Mouse (Mus musculus): ENCODE measurements around the gene Acsbg2. TPM values are rescaled to one million over a fixed set of nuclear protein-coding genes. Genes with fewer than 3 reads are reported as not detected.

Acsbg2 gene
- not detected for total RNA-seq (2023)

DNA sequence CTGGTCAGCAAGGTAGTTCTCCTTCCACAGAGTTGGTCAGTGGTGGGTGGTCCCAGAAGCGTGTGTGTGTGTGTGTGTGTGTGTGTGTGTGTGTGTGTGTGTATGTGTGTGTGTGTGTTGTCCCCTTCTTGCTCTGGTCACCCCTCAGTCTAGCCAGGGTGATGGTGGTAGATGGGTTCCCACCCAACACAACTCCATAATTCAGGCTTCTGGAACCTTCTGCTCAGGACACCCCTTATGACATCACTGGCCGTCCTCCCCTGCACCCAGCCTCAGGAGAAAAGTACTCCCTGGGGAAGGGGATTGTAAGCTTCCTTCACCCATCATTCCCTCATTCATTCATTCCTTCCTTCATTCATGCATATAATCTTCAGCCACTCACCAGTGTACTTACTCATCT, at the start of gene Acsbg2:
Acsbg2 (minus strand) TSS at position 211 of the 400 bp plus-strand sequence.

DNA sequence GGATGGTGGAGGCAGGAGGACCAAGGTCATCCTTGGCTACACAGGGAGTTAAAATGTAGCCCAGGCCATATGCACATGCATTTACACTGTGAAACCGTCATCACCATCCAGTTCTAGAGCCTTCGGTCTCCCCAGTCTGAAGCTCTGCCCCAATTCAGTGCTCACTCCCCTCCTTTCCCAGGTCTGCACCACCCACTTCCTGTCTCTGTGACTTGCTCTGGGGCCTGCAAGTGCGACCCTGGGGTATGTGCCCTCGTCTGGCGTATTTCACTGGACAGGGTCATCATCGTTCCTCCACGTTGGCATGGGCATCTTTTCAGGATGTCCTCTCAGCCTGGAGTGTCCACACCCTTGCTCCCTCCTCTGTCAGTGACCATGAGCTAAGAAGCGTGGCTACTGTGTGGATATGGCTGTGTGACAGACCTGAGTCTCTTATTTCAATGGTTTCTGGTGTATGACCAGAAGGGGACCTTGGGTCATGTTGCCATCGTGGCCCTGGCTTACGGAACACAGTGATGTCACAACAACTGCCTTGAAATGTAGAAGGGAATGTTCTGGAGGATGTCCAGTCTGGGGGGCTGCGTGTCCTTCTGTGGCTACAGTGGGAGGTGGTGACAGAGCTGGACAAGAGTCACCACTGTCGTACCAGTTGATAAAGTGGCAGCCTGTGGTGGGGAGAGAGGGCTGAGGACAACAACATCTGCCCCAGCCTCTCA, 847 bp upstream of the Acsbg2 start, which contains the start of gene 1700061G19Rik:
1700061G19Rik (plus strand) TSS at position 542 of the 716 bp plus-strand sequence.

DNA sequence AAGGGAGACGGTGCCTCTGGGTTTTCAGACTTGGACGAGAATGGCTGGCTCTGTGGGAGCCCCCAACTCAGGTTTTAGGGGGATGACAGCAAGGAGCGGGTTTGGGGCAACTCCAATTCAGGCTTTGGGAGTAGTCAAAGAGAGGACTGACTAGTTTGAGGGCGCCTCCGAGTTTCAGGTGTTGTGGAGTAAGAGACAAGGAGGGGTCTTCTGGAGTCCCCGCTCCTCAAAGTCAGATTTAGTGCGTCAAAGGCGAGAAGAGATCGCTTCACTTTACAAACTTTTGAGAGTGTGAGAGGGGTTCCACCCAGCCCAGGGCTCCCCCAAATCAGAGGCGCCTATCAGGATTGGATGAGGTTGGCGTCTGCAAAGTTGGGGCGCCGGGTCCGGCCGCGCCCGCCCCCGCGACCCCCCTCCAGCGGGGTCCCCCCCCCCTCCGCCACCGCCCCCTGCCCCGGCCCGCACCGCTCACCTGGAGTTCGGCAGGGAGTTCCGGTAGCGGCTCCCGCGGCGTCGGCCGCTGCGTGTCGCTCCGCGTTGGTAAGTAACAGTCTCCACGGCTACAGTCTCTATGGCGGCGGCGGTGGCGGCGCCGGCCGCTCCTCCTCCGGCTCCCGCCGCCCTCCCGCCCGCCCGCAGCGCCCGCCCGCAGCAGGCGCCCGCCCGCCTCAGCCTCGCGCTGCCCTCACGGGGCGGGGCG, 43.7 kb downstream of the Acsbg2 start, which contains the start of gene Rfx2:
Rfx2 (minus strand) TSS at position 603 of the 700 bp plus-strand sequence.

Other genes with a start within 250 kb of the Acsbg2 start
- 10 to 100 TPM; 23.9 to 26.8 TPM for gene Lonp1, start 247.6 kb downstream of the Acsbg2 start, total RNA-seq (2023)
- under 1 TPM; 0.49 to 0.61 TPM for gene Catsperd, start 246.3 kb downstream of the Acsbg2 start, total RNA-seq (2023)
- 10 to 100 TPM; 59.0 to 64.8 TPM for gene Ranbp3, start 201.2 kb downstream of the Acsbg2 start, total RNA-seq (2023)
- 10 to 100 TPM; 61.8 to 67.9 TPM for gene Ndufa11, start 156.7 kb downstream of the Acsbg2 start, total RNA-seq (2023)
- gene Vmac, start 156.4 kb downstream of the Acsbg2 start, total RNA-seq (2023), result 1 to 10 TPM; 1.6 to 2.1 TPM
- under 1 TPM in 1 of 2 experiments, not detected in 1; 0.40 TPM for gene Nrtn, start 116.9 kb downstream of the Acsbg2 start, total RNA-seq (2023)
- gene Dus3l, start 109.7 kb downstream of the Acsbg2 start, total RNA-seq (2023), result 10 to 100 TPM; 20.7 to 21.1 TPM
- gene Prr22, start 104.2 kb downstream of the Acsbg2 start, total RNA-seq (2023), result under 1 TPM; 0.50 to 0.97 TPM
- 1 to 10 TPM; 6.5 TPM for gene Rfx2, start 43.4 kb downstream of the Acsbg2 start, total RNA-seq (2023)
- not detected for gene 1700061G19Rik, start 1.0 kb upstream of the Acsbg2 start, total RNA-seq (2023)
- gene Mllt1, start 61.0 kb upstream of the Acsbg2 start, total RNA-seq (2023), result 10 to 100 TPM; 18.8 to 20.2 TPM
- gene Acer1, start 107.7 kb upstream of the Acsbg2 start, total RNA-seq (2023), result not detected
- 10 to 100 TPM in 1 of 2 experiments, 1 to 10 TPM in 1; 9.5 to 14.3 TPM for gene Clpp, start 115.9 kb upstream of the Acsbg2 start, total RNA-seq (2023)
- 1 to 10 TPM; 6.9 to 8.2 TPM for gene Alkbh7, start 122.9 kb upstream of the Acsbg2 start, total RNA-seq (2023)
- 1 to 10 TPM; 2.4 to 3.7 TPM for gene Pspn, start 125.6 kb upstream of the Acsbg2 start, total RNA-seq (2023)
- gene Gtf2f1, start 136.8 kb upstream of the Acsbg2 start, total RNA-seq (2023), result 10 to 100 TPM; 48.0 to 61.0 TPM
- under 1 TPM in 1 of 2 experiments, not detected in 1; 0.48 TPM for gene Gm17949, start 137.0 kb upstream of the Acsbg2 start, total RNA-seq (2023)
- gene Khsrp, start 157.1 kb upstream of the Acsbg2 start, total RNA-seq (2023), result 100 to 1,000 TPM in 1 of 2 experiments, 10 to 100 TPM in 1; 97.1 to 105 TPM
- not detected for gene Slc25a41, start 167.2 kb upstream of the Acsbg2 start, total RNA-seq (2023)
- gene Crb3, start 184.7 kb upstream of the Acsbg2 start, total RNA-seq (2023), result not detected
- gene Slc25a23, start 185.4 kb upstream of the Acsbg2 start, total RNA-seq (2023), result 1 to 10 TPM; 3.0 to 4.7 TPM
- 100 to 1,000 TPM; 138 to 163 TPM for gene Dennd1c, start 204.1 kb upstream of the Acsbg2 start, total RNA-seq (2023)
- gene Tubb4a, start 213.3 kb upstream of the Acsbg2 start, total RNA-seq (2023), result under 1 TPM; 0.15 to 0.18 TPM
- gene Tnfsf9, start 230.9 kb upstream of the Acsbg2 start, total RNA-seq (2023), result 1 to 10 TPM; 1.9 to 2.1 TPM

Data from neutrophil, adult 83 days (primary cell).